In genomic region chr15:3441506-3442286, GRCm38 (mm10) we compare ENCODE assay signal across 9 mouse cellular contexts.
DNase-seq lines count a peak whose midpoint lies in the region; ATAC-seq lines count a peak whose summit lies in the region.
"Had no signal": no experiment of that assay in that cellular context is flagged by ENCODE, and none has a peak within 500 bp of the region (broad histone marks: within the 10 kb centered on the region; RNA-seq: fewer than 3 reads in every experiment).

No protein-coding gene starts in this region.

- H3K27ac ChIP-seq in hindbrain, embryonic 12.5 days, result no peak overlapping the region
- H3K27ac ChIP-seq: macrophage had no signal

- no peak overlapping the region for H3K4me3 ChIP-seq in hindbrain, embryonic 12.5 days

- H3K36me3 ChIP-seq in hindbrain, embryonic 12.5 days, result no peaks in the 10 kb centered on the region

- ATAC-seq in hindbrain, embryonic 12.5 days (ENCODE audit: low FRiP score), result 0 out of 2 replicates have a peak, but pooled peaks have one; percentile 56

- no peak overlapping the region for H3K4me2 ChIP-seq in hindbrain, embryonic 12.5 days (replicated peaks)

- 51% methylated on average over 4 of the region's 4 CpGs for WGBS in hindbrain, embryonic 12.5 days

- no peaks in the 10 kb centered on the region for H3K4me1 ChIP-seq in hindbrain, embryonic 12.5 days

- H3K9ac ChIP-seq in hindbrain, embryonic 12.5 days, result no peak overlapping the region

- peak; percentile 54 to 65 for DNase-seq in cerebellum, postnatal 14 days
- no peak for DNase-seq in cerebellum, adult 9-11 months
- DNase-seq in ovary, postnatal 14 days (ENCODE audit: low spot score), result peak; percentile 11
- no peak for DNase-seq in ovary, postnatal 10 days (ENCODE audit: low spot score)
- peak; percentile 44 for DNase-seq in brain, adult 2 months (ENCODE audit: low read depth, low spot score)
- DNase-seq in mesoderm, embryonic 11.5 days (ENCODE audit: low read depth, low spot score), result peak; percentile 44
- no peak for DNase-seq in spleen, postnatal 14 days (ENCODE audit: low spot score in 2 of 2)

- H3K27me3 ChIP-seq in hindbrain, embryonic 12.5 days, result no peaks in the 10 kb centered on the region

- H3K9me3 ChIP-seq in hindbrain, embryonic 12.5 days (replicated peaks), result no peaks in the 10 kb centered on the region

Comparison
In these comparisons a context has a peak if more than half of its experiments do, and no peak if none do; other contexts are left out.
1. DNase-seq: peak in cerebellum, postnatal 14 days (2 of 2), ovary, postnatal 14 days (single experiment), brain, adult 2 months (single experiment) and mesoderm, embryonic 11.5 days (single experiment); none in cerebellum, adult 9-11 months (single experiment), ovary, postnatal 10 days (single experiment) and spleen, postnatal 14 days (0 of 2).